Mouse (Mus musculus) gastrocnemius, adult 8-10 months (tissue): ENCODE data around the gene Tmem184c. TPM values are rescaled to one million over a fixed set of nuclear protein-coding genes. Genes with fewer than 3 reads are reported as not detected.

Experiments
- total RNA-seq, 4 experiments: library from RNA; stranded (reverse); gene quantifications; 2 replicates each; pipeline ENCODE4 v1.2.4; 2022

Tmem184c gene
- total RNA-seq, 4 experiments from 2014 or later = 8.6 to 9.8 (median 9.0) TPM

Other genes starting within 250 kb of the Tmem184c start
- 10 to 100 TPM; 38.4 to 43.4 (median 41.2) TPM for gene Arhgap10, start 92.7 kb downstream of the Tmem184c start, total RNA-seq
- 1 to 10 TPM; 7.1 to 8.7 (median 8.1) TPM for gene Prmt9, start 61.3 kb downstream of the Tmem184c start, total RNA-seq
- 1 to 10 TPM in 3 of 4 experiments, under 1 TPM in 1; 0.77 to 1.8 (median 1.4) TPM for gene Ednra, start 113.8 kb upstream of the Tmem184c start, total RNA-seq